Mouse (Mus musculus): Measurements from ENCODE around the gene Myh10. TPM values are rescaled to one million over a fixed set of nuclear protein-coding genes. Genes with fewer than 3 reads are reported as not detected.

Gene Myh10
- 0.38 and 0.46 TPM in 2 replicates for total RNA-seq (2012; rRNA removed)
- 0.62 and 1.1 TPM in 2 replicates for total RNA-seq (2014; rRNA removed)
- polyA plus RNA-seq (2012; ENCODE audit: insufficient read length, low read depth), result 2.7 and 3.1 TPM in 2 replicates

DNA sequence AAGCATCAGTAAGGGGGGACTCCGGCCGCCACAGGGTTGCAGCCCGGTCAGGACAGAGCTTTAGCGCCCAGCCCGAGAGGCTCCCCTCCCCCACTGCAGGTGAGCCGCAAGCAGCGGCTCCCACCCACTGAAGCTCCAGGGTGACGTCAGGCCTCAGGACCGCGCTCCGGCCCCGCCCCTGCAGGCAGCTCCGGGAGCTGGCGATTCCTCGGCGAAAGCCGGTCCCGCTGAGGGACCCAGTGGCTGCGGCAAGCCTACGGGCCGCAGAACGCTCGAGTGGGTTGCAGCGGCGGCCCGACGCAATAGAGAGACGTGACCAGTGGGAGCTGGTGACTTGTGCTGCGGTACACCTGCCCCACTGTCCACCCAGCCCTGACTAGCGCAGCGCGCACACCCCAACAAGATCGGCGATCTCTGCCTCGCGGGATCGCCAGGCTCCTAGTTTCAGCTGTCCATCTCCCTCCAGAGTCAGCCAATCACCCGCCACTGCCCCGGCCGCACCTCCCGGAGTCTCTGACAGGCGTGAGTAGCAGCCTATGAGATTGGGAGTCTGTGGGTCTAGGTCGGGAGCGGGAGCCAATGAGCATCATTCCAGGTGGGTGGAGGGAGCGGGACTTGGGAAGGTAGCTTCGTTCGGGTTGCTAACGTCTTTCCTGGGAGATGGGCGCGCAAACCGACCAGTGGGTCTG lies at the start of gene Myh10:
TSS of gene Myh10 (plus strand) at position 239 of the 689 bp plus-strand sequence.
- Histone ChIP-seq H3K36me3 (replicated peaks in 1 of 2; ENCODE audit: control insufficient read depth in 1 of 2, insufficient read depth in 1 of 2, low read length in 1 of 2) (no peaks in the 10 kb centered on the region), H3K79me2 (replicated peaks; ENCODE audit: control insufficient read depth, extremely low read depth, insufficient read depth, poor library complexity, severe bottlenecking) (no peaks in the 10 kb centered on the region), H3K4me3 (replicated peaks in 1 of 3; ENCODE audit: low read depth in 2 of 3, low read length in 2 of 3, poor library complexity in 1 of 3) (peak within 1 kb of the TSS in 2 of 3 experiments; percentile 2 to 32), H3K4me2 (ENCODE audit: insufficient read depth, low read depth, poor library complexity, severe bottlenecking) (peak within 1 kb of the TSS; percentile 23; the same call in 1 of the 2 replicates), H3K27me3 (replicated peaks) (peaks cover 4% of the 10 kb centered on the region), H3K9me3 (replicated peaks; ENCODE audit: low read length) (peaks cover 5% of the 10 kb centered on the region), H3K27ac (ENCODE audit: insufficient read depth, low read depth) (no peak within 1 kb of the TSS), H3K9ac (ENCODE audit: insufficient read depth, low read depth) (no peak within 1 kb of the TSS), H3K4me1 (ENCODE audit: control insufficient read depth in 1 of 2, insufficient read depth in 2 of 2) (peaks cover 3 to 5% of the 10 kb centered on the region in 2 experiments; a peak in 1 of 4 replicates)
- in situ Hi-C loops (cut with MboI; ENCODE audit: low pct_ligation_motif_present, low pct_unique_long_range_greater_than_20kb, low sequenced_read_pairs), result no loop called here
- dilution Hi-C loops (cut with MboI; ENCODE audit: extremely low pct_ligation_motif_present, extremely low pct_unique_long_range_greater_than_20kb, low sequenced_read_pairs), result no loop called here
- DNase-seq (ENCODE audit: extremely low read depth), result peak; percentile 45
- no peak for TF ChIP-seq JUND (conservative IDR thresholded peaks at IDR 0.05; ENCODE audit: low read depth, low read length)

DNA sequence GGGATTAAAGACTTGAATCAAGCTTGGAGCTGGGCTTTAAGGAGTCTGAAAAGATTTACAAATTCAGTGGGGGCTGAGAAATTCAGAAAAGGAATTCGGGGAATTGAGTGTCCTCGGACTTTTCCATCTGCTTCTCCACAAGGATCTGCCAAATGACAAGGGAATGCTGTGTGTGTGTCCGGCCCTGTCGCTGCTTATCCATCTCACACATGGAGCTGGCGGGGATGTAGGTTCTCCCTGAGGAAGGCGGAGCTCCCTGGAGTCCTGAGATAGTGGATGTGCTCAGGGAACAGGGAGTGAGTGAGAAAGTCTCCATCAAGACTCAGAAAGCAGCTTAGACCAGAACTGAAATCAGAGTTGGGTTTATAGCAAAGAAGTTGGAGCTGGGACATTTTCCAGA lies 46.6 kb upstream of the Myh10 start:
- dilution Hi-C loops (cut with MboI; ENCODE audit: extremely low pct_ligation_motif_present, extremely low pct_unique_long_range_greater_than_20kb, low sequenced_read_pairs) (no loop called here), in situ Hi-C loops (cut with MboI; ENCODE audit: low pct_ligation_motif_present, low pct_unique_long_range_greater_than_20kb, low sequenced_read_pairs) (no loop called here)
- Histone ChIP-seq H3K79me2 (replicated peaks; ENCODE audit: control insufficient read depth, extremely low read depth, insufficient read depth, poor library complexity, severe bottlenecking) (no peaks in the 10 kb centered on the region), H3K9me3 (replicated peaks; ENCODE audit: low read length) (peaks cover 4% of the 10 kb centered on the region), H3K4me3 (replicated peaks in 1 of 3; ENCODE audit: low read depth in 2 of 3, low read length in 2 of 3, poor library complexity in 1 of 3) (no peak overlapping the region), H3K36me3 (replicated peaks in 1 of 2; ENCODE audit: control insufficient read depth in 1 of 2, insufficient read depth in 1 of 2, low read length in 1 of 2) (no peaks in the 10 kb centered on the region), H3K27ac (ENCODE audit: insufficient read depth, low read depth) (no peak overlapping the region), H3K4me1 (ENCODE audit: control insufficient read depth in 1 of 2, insufficient read depth in 2 of 2) (no peaks in the 10 kb centered on the region), H3K9ac (ENCODE audit: insufficient read depth, low read depth) (no peak overlapping the region), H3K4me2 (ENCODE audit: insufficient read depth, low read depth, poor library complexity, severe bottlenecking) (no peak overlapping the region), H3K27me3 (replicated peaks) (no peaks in the 10 kb centered on the region)
- TF ChIP-seq CHD1 (IDR thresholded peaks at IDR 0.05; ENCODE audit: low read depth, low read length), result no peak
- no peak for TF ChIP-seq MAX (IDR thresholded peaks at IDR 0.05; ENCODE audit: low read length)
- TF ChIP-seq E2F4 (IDR thresholded peaks at IDR 0.05; ENCODE audit: insufficient replicate concordance, low read depth, low read length), result no peak
- TF ChIP-seq ELF1 (IDR thresholded peaks at IDR 0.05; ENCODE audit: low read depth, low read length), result no peak
- DNase-seq (ENCODE audit: extremely low read depth), result no peak

DNA sequence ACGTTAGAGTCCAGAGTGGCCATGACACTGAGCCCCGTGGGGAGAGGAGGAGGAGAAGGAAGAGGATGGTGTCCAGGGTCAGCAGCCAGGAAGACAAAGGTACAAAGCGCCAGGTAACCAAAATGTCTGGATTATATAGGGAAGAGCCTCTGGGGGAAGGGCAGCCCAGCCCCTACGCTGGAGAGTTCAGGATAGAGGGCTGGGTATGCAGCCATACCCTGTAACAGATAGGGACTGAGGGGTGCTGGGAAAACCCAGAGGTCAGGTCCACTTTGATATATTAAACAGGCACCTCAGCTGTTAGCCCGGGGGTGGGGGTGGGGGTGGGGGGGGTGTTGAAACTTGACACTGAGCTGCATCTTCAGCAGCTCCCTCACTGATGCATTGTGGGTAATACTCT lies 43.6 kb upstream of the Myh10 start:
- H3K27ac ChIP-seq (ENCODE audit: insufficient read depth, low read depth), result no peak overlapping the region
- H3K4me3 ChIP-seq (replicated peaks in 1 of 3; ENCODE audit: low read depth in 2 of 3, low read length in 2 of 3, poor library complexity in 1 of 3), result no peak overlapping the region
- peak overlapping the region; percentile 12; the same call in 1 of the 2 replicates for H3K4me2 ChIP-seq (ENCODE audit: insufficient read depth, low read depth, poor library complexity, severe bottlenecking)
- no peak for DNase-seq (ENCODE audit: extremely low read depth)
- H3K27me3 ChIP-seq (replicated peaks), result no peaks in the 10 kb centered on the region
- in situ Hi-C loops (cut with MboI; ENCODE audit: low pct_ligation_motif_present, low pct_unique_long_range_greater_than_20kb, low sequenced_read_pairs) (no loop called here), dilution Hi-C loops (cut with MboI; ENCODE audit: extremely low pct_ligation_motif_present, extremely low pct_unique_long_range_greater_than_20kb, low sequenced_read_pairs) (no loop called here)
- H3K36me3 ChIP-seq (replicated peaks in 1 of 2; ENCODE audit: control insufficient read depth in 1 of 2, insufficient read depth in 1 of 2, low read length in 1 of 2), result no peaks in the 10 kb centered on the region
- H3K4me1 ChIP-seq (ENCODE audit: control insufficient read depth in 1 of 2, insufficient read depth in 2 of 2), result peaks cover 2 to 3% of the 10 kb centered on the region in 2 experiments
- H3K9me3 ChIP-seq (replicated peaks; ENCODE audit: low read length), result no peaks in the 10 kb centered on the region
- TF ChIP-seq HCFC1 (IDR thresholded peaks at IDR 0.05; ENCODE audit: low read depth, low read length), result no peak
- no peak for TF ChIP-seq UBTF (IDR thresholded peaks at IDR 0.05; ENCODE audit: low read depth, low read length)
- no peak for TF ChIP-seq TBP (conservative IDR thresholded peaks at IDR 0.05; ENCODE audit: low read depth, low read length)
- TF ChIP-seq MYC (IDR thresholded peaks at IDR 0.05; ENCODE audit: low read depth, low read length), result no peak
- no peak for TF ChIP-seq CHD1 (IDR thresholded peaks at IDR 0.05; ENCODE audit: low read depth, low read length)
- no peak for TF ChIP-seq POLR2AphosphoS2 (IDR thresholded peaks at IDR 0.05; ENCODE audit: low read depth, low read length)
- no peak for TF ChIP-seq ZC3H11A (IDR thresholded peaks at IDR 0.05; ENCODE audit: low read depth, low read length)
- TF ChIP-seq ZMIZ1 (IDR thresholded peaks at IDR 0.05; ENCODE audit: low read depth, low read length), result no peak
- no peaks in the 10 kb centered on the region for H3K79me2 ChIP-seq (replicated peaks; ENCODE audit: control insufficient read depth, extremely low read depth, insufficient read depth, poor library complexity, severe bottlenecking)
- no peak overlapping the region for H3K9ac ChIP-seq (ENCODE audit: insufficient read depth, low read depth)
